ENCODE assay signal across 9 mouse cellular contexts in the genomic region with DNA sequence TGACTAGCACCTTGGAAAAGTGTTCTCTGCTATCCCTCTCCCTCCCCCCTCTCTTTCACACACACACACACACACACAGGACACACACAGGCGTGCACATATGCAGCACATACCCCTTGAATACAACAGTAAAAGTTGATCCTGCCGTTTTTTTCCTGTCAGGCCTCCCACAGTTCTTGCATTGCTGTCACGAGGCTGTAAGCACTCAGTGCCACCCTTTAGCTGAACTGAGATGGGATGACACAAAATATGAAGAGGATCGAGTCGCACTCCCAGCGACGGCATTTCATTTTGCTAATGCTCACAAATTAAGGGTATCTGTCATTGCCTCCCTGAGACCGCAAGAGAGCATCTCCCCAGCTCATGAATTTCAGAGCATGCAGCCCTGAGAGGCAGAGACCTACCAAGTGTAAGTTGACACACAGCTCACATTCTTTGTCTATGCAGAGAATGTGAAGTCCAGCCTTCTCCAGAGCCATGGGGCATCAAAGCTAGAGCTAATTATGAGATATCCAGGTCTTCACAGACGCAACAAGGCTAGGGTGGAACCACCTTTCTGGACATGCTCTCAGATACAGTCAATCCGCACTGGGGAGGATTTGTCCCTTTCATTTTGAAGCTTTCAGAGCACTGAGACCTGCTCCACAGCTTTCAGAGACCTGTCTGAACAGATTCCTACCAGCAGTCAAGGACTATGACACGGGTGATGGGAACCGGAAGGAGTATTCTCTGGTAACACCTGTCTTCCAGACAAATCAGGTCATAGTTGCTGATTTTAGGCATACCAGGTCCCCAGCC.
DNase-seq lines count a peak whose midpoint lies in the region; ATAC-seq lines count a peak whose summit lies in the region.
"Had no signal": no experiment of that assay in that cellular context is flagged by ENCODE, and none has a peak within 500 bp of the region (broad histone marks: within the 10 kb centered on the region; RNA-seq: fewer than 3 reads in every experiment).

No protein-coding gene starts in this region.

- H3K27ac ChIP-seq in forebrain, embryonic 10.5 days, result peak overlapping the region; percentile 44
- H3K27ac ChIP-seq in hindbrain, embryonic 13.5 days, result peak overlapping the region; percentile 70
- H3K27ac ChIP-seq: heart, embryonic 15.5 days had no signal

- no peaks in the 10 kb centered on the region for H3K36me3 ChIP-seq in forebrain, embryonic 10.5 days (replicated peaks)
- no peaks in the 10 kb centered on the region for H3K36me3 ChIP-seq in hindbrain, embryonic 13.5 days
- H3K36me3 ChIP-seq: heart, embryonic 15.5 days had no signal

- no peak overlapping the region for H3K4me3 ChIP-seq in forebrain, embryonic 10.5 days
- no peak overlapping the region for H3K4me3 ChIP-seq in hindbrain, embryonic 13.5 days
- H3K4me3 ChIP-seq: heart, embryonic 15.5 days had no signal

- WGBS in forebrain, embryonic 10.5 days, result 82% methylated on average over 12 of the region's 12 CpGs
- WGBS in hindbrain, embryonic 13.5 days, result 64% methylated on average over 12 of the region's 12 CpGs

- H3K4me2 ChIP-seq in hindbrain, embryonic 13.5 days, result no peak overlapping the region
- H3K4me2 ChIP-seq: heart, embryonic 15.5 days had no signal

- peak; percentile 15 for DNase-seq in left cerebral cortex, postnatal 36 days (ENCODE audit: low spot score in 2 of 2)
- no peak for DNase-seq in left cerebral cortex, adult 8-10 months (ENCODE audit: low spot score in 2 of 2)
- DNase-seq in forebrain, embryonic 10.5 days (ENCODE audit: extremely low spot score, low spot score), result no peak
- DNase-seq in right cerebral cortex, postnatal 25 days, result peak; percentile 18
- no peak for DNase-seq in liver
- no peak for DNase-seq in kidney, postnatal 4 days
- DNase-seq: kidney, adult 18-20 months had no signal

- intact Hi-C loops in left cerebral cortex, postnatal 36 days (cut with DNase I), result no loop called here

- H3K4me1 ChIP-seq in forebrain, embryonic 10.5 days, result peaks cover 12% of the 10 kb centered on the region; the same call in 1 of the 2 replicates
- peaks cover 17% of the 10 kb centered on the region for H3K4me1 ChIP-seq in hindbrain, embryonic 13.5 days (replicated peaks)
- H3K4me1 ChIP-seq: heart, embryonic 15.5 days had no signal

- peak; percentile 52; the same call in 1 of the 2 replicates for ATAC-seq in hindbrain, embryonic 13.5 days (ENCODE audit: low FRiP score)

- H3K9me3 ChIP-seq in forebrain, embryonic 10.5 days, result no peaks in the 10 kb centered on the region
- H3K9me3 ChIP-seq in hindbrain, embryonic 13.5 days, result no peaks in the 10 kb centered on the region
- H3K9me3 ChIP-seq: heart, embryonic 15.5 days had no signal

- H3K27me3 ChIP-seq in forebrain, embryonic 10.5 days (ENCODE audit: poor library complexity, severe bottlenecking), result no peaks in the 10 kb centered on the region
- H3K27me3 ChIP-seq in hindbrain, embryonic 13.5 days, result no peaks in the 10 kb centered on the region
- H3K27me3 ChIP-seq: heart, embryonic 15.5 days had no signal

- H3K9ac ChIP-seq in hindbrain, embryonic 13.5 days, result peak overlapping the region; percentile 43; the same call in 1 of the 2 replicates
- H3K9ac ChIP-seq: heart, embryonic 15.5 days had no signal

Comparison
In these comparisons a context has a peak if more than half of its experiments do, and no peak if none do; other contexts are left out.
1. DNase-seq: peak in left cerebral cortex, postnatal 36 days (2 of 2) and right cerebral cortex, postnatal 25 days (single experiment); none in left cerebral cortex, adult 8-10 months (0 of 2), forebrain, embryonic 10.5 days (single experiment), liver (single experiment) and kidney, postnatal 4 days (0 of 2).